Mouse (Mus musculus): ENCODE measurements around the gene Cbln3.

DNA sequence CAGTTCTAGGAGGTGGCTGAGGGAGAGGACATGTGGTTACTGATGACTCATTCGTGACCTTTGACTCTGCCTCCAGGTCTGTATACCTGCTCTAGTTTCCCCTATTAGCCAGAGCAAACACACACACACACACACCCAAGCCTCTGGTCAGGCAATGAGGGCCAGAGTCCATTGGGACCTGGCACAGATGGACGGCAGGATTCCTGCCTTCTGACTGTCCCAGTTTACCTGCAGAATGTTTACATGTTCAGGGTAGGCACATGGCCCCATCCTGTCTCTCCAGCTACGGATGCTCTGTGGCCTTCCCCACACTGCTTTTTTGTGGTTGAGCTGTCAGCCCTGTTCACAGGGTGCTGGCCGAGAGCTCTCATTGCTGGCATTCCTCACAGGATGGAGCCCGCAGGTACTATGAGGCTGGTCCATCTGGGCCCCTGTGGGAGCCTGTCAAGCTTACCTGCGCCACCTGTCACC lies 2.0 kb downstream of the Cbln3 start:
- TF ChIP-seq CTCF (IDR thresholded peaks at IDR 0.05) (no peak), EP300 (IDR thresholded peaks at IDR 0.05) (no peak)
